Mouse (Mus musculus) embryo, embryonic 10 days (tissue): Measurements from ENCODE around the gene Rnase13.
A peak's percentile ranks its signal among the peaks of the same experiment; 100 is the strongest.

Source experiments
- DNase-seq: peaks from one replicate; pipeline ENCODE4 v3.0.0-alpha.2; 2015; ENCODE audit warnings: low spot score

Gene Rnase13

DNA sequence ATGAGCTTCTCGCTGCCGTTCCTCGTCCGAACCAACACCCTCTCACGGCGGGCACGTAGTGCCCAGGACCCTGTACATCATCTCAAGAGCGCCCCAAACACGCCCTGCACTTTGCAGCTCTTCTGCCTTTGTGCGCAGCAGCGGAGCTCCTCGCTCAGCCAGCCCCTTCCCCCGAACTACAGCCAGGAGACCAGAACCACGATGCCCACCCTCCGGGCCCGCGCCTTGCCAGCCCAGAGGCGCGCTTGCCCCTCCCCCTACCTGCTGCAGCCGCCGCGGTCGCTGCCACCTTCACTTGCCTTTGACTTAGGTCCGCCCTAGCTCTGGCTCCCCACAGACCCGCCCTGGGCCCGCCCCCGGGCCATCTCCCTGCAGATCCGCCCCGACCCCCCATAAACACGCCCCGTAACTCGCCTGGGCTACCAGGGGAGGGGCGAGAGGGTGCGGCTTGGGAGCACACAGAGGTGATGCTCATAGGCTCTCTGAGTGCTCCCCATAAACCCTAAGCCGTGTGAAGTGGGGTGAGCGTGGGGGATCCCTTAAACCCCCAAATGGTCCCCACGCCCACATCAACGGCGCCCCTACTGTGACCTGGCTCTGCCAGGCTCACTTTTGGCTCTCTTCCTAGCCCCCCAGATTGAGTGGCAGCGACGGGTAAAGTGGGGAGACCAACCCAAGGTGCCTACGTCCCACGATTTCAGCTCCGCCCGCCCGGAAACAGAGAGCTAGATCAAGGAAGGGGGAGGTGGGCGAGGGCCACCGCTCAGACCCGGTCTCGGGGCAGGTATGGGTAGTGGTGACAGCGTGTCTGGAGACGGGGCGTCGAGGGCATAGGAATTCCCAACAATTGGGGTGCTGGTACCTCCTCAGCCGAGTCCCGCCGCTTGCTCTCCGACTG lies 9.3 kb downstream of the Rnase13 start:
- DNase-seq: peak; percentile 32

DNA sequence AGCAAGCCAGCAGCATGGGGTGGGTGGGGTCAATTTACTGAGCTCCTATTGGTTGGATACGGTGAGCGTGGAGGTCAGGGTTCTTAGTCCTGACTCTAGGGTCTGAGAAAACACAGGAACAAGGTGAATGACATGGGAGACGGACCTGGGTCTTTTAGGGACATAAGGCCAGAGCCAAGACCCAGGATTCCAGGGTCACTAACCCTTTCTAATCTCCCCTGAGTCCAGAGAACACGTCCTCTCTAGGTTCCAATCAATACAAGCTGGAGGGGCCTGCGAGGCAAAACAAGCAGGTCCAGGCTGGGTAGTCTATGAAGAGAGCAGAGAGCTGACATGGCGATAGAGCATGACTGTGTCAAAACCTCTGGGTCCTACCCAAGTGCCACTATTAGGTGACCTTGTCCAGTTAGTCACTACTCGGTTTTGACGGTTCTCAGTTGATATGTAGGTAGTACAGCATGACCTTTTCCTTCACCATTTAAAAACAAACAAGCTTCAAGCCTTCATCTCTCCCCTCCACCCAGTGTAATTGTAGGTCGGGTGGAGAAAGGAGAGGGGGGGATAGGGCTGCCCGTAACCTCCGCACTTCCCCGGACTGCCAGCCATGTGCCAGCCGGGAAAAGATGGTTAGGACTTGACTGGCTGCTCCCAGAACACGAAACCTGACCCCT lies 10.0 kb downstream of the Rnase13 start:
- no peak for DNase-seq

DNA sequence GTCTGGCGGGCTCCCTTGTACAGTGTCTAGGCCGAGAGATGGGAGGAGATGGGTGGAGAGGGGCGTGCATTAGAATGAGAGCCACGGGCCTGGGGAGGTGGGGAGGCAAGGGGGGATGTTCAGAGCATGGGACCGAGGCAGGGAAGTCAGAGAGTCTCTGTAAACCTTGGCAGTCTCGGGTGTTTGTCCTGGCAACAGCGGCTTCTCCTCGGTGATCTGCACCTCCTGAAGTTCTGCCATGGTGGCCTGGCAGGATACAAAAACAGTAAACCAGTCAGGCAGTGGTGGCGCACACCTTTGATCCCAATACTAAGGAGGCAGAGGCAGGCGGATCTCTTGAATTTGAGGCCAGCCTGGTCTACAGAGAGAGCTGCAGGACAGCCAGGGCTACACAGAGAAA lies 11.3 kb downstream of the Rnase13 start:
- DNase-seq: no peak

DNA sequence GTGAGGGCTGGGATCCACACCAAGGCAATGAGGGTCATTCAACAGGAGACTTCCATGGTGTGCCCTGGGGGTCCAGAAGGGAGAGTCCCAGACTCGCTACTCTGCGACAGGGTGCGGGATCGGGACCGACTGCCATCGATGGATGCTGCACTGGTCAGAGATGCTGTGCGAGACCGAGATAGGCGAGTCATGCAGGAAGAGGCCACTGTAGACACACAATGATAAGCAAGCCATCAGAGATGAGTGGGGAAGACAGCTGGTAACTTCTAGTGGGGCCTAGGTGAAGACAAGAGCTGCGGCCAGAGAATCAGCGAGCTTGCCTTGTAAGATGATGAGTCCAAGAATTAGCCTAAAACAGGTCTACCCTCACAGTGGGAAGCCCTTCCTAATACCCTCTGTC lies 16.5 kb downstream of the Rnase13 start:
- DNase-seq: no peak

DNA sequence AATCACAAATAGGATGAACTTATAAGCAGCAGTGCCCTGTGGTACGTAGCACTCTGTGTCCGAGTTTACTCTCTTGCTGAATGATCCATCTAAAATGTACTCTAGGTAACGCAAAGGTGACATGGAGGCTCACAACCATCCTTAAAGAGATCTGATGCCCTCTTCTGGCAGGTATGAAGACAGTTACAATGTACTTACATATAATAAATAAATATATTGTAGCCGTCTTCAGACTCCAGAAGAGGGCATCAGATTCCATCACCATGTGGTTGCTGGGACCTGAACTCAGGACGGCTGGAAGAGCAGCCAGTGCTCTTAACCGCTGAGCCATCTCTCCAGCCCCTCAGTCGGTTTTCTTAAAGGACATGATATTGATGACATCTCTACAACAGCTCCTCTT lies 17.9 kb downstream of the Rnase13 start:
- no peak for DNase-seq

DNA sequence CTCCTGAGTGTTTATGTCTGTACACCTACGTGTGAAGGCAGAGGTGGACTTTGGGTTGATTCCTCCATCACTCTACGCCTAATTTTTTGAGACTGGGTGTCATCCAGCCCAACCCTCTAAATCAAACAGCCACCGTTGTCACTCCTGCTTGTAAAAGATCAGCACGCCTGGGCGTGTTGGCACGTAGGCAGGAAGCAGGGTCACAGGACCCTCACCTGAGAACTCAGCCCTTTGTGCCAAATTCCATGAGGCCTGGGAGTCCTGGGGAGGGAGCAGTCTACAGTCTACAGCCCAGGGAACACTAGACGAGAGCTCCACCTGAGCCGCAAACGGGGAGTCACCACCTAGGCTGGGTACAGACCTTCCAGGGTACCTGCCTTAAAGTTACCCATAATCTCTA lies 18.8 kb downstream of the Rnase13 start:
- no peak for DNase-seq

DNA sequence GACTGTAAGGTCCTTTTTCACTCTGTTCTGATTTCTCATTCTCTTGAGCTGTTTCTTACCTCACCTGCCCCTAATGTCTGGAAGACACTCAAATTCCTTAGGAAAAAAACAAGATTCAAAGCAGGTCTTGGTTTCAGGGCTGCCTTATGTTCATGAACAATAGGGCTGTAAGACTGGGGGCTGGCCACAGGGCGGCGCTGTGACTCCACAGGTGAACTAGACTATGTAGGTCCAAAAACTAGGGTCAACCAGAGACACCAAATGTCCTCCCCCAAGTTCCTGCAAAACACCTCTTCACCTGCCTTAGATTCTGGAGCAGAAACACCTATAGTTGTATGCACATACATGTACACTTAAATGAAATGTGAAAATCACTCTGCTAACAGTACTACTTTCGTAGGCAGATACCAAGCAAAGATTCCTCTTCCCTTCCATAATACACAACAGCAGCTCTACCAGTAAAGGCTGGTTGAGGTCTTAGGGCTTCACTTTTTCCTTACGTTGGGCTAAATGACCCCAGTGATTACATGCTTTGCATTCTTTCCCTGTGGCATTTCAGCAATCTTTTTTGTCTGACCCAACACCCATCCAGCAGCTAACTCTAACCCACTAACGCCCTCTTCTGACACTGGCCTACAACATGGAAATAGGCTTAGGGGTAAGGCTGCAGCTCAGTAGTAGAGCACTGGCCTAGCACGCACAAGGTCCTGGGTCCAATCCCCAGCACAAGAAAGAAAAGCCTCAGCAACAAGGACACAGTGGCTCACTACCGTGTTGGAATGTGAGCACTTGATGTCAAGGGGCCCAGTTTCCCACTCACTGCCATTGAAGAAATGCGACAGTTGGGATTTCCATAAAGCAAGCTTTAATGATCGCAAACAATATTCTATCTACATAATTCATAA lies 19.5 kb downstream of the Rnase13 start:
- DNase-seq: peak; percentile 88

DNA sequence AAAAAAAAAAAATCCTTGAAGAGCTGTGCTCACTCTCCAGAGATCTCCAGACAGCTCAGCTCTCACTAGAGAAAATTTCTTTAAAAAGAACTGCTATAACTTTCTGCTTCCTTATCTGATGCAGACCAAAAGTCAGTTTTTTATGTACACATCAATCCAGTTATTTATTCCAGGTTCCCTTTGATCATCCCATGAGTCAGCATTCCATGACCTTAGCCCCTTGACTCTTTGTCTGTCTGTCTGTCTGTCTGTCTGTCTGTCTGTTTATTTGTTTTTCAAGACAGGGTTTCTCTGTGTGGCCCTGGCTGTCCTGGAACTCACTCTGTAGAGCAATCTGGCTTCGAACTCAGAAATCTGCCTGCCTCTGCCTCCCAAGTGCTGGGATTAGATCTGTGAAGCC lies 23.2 kb downstream of the Rnase13 start:
- DNase-seq: no peak

DNA sequence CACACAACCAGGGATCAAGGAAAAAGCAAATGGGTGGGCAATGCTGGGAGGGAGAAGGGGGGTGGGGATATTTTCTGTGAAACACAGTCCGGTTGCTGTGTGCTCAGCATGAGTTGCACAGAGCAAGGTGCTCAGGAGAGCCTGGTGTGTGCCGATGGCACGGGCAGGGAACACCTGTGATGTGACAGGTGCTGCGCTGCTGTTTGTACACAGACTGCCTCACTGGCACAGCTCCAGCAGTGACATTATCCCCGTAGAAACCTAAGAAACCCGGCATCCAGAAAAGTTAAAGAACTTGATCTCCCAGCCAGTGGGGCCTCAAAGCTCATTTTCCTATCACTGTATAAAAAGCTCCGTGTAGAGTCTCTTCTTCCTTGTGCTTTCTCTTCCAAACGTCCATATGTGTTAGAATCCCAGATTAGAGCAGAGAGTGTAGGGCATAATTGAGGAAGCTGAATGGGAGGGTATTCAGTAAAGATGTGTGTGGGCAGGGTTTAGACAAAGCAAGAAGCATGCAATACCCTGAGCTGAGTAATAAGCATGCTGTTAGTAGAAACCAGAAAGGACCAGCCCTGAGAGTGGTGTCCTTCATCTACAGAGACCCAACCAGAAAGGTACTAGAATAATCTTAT lies 25.9 kb downstream of the Rnase13 start:
- no peak for DNase-seq

DNA sequence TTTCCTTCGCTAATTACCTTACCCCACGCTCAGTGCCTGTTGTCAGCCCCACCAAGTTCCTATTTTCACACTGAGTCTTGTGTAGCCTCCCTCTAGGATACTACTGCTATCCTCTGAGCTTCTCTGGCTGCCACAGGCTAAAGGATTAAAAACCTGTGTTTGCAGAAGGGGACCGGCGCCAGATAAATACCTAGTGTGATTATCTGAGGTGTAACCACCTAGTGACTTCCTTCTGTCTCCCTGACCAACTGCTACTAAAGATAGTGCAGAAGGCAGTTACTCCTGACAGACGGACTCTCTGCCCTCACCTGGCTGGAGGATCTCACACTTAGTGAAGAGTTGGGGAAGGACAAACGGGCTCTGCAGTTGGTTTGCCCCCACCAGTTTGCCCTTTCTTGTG lies 26.6 kb downstream of the Rnase13 start:
- no peak for DNase-seq

DNA sequence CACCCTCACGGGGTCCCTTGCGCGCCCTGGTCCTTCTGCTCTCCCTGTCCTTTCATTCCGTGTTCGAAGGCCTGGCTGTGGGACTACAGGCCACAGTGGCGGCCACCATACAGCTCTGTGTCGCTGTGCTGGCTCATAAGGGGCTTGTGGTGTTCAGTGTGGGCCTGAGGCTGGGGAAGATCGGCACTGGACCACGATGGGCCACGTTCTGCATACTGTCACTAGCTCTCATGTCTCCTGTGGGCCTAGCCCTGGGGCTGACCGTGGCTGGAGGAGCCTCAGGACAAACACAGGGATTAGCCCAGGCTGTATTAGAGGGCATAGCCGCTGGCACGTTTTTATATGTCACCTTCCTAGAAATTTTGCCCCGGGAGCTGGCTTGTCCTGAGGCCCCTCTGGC lies 27.5 kb downstream of the Rnase13 start:
- no peak for DNase-seq

DNA sequence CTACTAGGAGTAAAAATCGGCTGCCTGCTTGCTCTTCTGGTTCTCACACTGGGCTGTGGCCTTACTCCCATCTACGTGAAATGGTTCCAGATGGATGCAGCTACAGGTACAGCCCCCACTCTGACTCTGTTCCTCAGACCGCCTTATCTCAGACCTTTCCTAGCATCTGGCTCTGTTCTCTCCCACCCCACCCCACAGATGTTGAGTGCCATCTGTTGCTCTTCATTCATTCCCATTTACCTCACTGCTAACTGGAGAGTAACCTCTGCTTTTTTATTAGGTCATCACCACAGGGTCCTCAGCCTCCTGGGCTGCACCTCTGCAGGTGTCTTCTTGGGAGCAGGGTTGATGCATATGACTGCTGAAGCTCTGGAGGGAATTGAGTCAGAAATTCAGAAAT lies 28.8 kb downstream of the Rnase13 start:
- no peak for DNase-seq

DNA sequence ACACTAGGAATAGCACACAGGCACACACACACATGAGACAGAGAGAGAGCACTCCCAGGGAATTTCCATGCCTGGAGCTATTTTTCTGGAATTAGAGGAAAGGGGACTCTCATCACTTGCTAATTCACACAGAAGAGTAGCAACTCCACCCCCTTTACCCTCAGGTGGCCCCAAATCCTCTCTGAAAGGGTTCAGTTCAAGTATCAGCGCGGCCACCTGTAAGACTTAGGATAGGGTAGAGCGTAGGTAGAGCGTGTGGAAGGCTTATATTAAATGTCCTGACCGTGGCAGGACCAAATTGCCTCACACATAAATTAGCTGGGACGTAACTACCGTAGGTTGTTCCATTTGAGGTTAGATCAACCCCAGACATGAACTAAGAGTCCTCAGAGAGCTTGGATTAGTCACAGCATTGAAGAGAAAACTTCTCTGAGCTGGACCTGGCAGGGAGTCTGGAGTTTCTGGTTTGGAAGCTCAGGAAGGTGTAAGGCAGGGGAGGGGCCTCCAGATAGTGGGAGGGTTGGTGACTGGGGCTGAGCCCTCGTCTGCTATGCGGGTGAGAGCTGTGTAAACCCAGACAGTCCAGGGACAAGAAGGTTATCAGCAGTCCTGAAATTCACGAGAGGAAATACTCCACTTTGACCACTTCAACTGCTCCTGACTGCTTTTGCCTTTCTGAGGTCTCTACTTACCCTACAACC lies 29.3 kb downstream of the Rnase13 start:
- no peak for DNase-seq

DNA sequence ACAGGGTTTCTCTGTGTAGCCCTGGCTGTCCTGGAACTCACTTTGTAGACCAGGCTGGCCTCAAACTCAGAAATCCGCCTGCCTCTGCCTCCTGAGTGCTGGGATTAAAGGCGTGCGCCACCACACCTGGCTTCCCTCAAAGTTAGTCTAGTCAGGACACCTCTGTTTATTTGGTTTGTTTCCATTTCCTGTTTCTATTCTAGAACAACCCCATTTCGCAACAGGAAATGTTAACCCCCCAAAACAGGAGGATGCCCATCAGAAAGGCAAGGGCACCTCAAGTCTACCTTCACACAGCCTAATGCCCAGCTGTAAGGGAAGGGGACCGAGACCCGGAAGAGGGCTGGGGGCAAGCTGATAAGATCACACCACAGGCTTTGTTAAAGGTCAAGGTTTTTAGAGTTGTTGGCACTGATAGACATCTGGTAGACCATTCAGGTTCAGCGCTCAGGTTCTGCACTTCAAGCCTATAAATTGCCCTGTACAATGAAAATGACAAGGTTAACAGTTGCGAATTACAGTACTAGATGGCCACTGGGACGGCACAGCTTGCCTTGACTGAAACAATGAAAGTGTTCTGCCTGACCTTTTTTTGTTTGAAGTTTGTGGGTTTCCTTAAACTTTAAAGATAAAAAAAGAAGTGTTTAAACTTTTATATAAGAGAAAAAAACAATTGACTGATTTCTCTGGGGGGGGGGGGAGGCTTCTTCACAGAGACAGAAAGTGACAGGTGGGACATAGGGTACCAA lies 30.2 kb downstream of the Rnase13 start, which contains the start of gene Slc39a2:
Gene Slc39a2, plus strand, starts transcription at position 699 of the 749 bp plus-strand sequence.
- DNase-seq: no peak

DNA sequence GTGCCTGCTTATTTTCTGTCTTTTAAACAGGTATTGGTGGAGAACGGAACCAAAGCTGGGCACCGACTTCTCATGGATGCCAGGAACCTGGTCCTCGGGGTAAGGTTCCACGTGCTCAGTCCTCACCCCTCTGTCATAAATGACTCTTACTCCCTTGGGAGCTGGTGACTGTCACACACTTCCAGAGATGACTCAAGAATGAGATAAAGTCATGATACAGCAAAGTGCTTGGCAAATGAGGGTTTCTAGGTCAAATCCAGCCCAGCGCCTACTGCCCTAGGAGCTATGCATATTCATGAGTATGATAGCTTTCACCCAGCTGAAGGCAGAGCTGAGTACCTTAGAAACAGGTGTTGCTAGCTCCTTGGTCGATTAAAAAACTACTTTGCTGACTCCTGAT lies 32.7 kb downstream of the Rnase13 start:
- no peak for DNase-seq

DNA sequence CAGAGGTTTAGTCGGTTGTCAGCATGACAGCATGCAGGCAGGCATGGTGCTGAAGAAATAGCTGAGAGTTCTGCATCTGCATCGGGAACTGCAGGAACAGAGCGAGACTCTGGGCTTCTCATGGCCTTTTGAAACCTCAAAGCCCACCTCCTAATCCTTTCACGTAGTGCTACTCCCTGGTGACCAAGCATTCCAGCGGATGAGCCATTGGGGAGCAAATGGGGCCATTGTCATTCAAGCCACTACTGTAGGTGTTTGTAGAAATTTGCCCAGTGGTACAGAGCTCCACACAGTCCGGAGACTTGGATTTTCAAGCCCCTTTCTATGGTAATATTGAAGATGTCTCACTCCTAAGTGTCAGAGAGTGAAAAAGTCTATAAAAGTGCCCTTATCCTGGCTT lies 36.5 kb downstream of the Rnase13 start:
- DNase-seq: no peak

DNA sequence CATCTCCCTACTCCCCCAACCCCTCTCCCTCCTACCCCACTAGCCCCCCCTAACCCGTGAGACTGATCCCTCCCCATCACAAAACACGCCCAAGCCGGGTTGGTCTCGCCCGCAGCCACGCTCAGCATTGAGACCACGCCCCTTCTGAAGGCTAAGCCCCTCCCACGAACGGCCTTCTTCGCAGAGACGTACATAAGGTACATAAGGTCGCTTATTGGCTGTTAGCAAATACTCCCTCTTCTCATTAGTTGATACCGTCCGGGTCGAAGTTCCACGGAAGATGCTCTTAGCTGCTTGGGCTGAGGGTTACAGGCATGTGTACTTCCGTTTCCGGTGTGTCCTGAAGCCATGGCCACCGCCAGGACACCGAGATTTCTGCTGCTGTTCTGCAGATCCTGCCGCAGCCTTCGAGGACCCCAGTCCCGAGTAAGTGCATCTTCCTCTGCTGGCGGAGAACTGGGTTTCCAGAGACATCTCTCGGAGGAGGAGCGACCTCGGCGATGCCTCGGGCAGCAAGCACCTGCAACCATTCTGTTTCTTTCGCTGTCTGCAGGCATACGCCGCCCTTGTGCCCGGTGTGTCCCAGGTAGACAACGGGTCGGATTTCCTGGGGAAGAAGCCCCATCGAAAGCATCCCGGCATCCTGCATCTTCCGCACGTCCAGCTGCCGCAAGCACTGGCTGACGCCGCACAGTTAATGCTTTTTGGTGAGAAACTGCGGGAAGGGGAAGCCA lies 37.8 kb downstream of the Rnase13 start, which contains the start of gene Mettl17:
Gene Mettl17, plus strand, starts transcription at position 245 of the 734 bp plus-strand sequence.
- DNase-seq: peak; percentile 99

DNA sequence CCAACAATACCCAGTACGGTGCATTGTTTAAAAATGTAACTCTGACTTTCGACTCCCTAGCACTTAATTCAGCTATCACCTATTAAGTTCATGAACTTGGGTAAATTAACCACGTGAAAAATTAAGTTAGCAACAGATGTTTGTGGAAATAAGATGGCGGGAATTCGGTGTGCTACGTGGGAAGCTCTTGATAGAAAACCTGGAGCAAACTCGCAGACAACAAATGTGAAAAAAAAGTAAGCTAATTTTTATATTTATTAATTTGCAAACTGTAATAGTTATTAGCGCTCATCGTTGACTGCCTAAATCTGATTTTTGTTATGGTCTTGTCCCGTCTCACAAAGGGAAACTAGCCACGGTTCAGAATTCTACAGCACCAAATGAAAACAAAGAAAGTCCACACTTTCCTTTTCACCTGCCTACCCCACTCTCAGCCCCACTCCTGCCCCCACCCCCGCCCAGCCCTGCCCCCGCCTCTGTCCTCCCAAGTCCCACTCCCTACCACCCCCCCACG lies 38.5 kb downstream of the Rnase13 start:
- peak; percentile 35 for DNase-seq

DNA sequence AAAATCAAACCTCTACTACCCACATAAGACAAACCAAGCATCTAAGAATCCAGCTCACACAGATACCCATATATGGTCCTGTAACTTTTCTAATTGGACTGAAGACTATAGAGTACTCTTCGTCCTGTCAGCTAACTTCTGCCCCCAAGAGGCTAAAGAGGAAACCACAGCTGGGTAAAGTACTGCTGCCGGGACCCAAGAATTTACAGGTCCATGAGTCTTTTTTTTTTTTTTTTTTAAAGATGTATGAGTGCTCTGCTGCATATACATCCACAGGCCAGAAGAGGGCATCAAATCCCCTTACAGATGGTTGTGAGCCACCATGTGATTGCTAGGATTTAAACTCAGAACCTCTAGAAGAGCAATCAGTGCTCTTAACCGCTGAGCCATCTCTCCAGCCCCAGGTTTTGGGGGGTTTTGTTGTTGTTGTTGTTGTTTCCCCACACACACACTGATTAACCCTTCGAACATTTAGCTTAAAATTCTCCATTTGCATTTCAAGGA lies 39.0 kb downstream of the Rnase13 start:
- peak; percentile 85 for DNase-seq
